Mouse (Mus musculus) lung, embryonic 16.5 days (tissue): ENCODE results near the gene Inpp5e. TPM values are rescaled to one million over a fixed set of nuclear protein-coding genes. Genes with fewer than 3 reads are reported as not detected.

Experiments
- ATAC-seq: fragments of 200-750 bp; cut with Nextera tagmentation; 2 replicates; pipeline ENCODE4 v1.8.0; 2017; ENCODE audit warnings: low read depth, mild to moderate bottlenecking, moderate library complexity
- H3K27ac ChIP-seq: fragments of 300-500 bp; sonication (generic); 2 replicates; pipeline ENCODE4 v1.5.1; 2014; ENCODE audit warnings: mild to moderate bottlenecking, control low read depth, low read length
- H3K27me3 ChIP-seq: fragments of 300-500 bp; sonication (generic); 2 replicates; pipeline ENCODE4 v1.6.1; 2014; ENCODE audit warnings: low read depth, low read length, mixed read lengths; ENCODE audit not compliant: control insufficient read depth, insufficient read depth
- H3K36me3 ChIP-seq: fragments of 300-500 bp; sonication (generic); 2 replicates; pipeline ENCODE4 v1.6.1; 2014; ENCODE audit warnings: low read length; ENCODE audit not compliant: control insufficient read depth, insufficient read depth
- H3K4me1 ChIP-seq: fragments of 300-500 bp; sonication (generic); replicated peaks from 2 replicates; pipeline ENCODE4 v1.6.1; 2014; ENCODE audit warnings: low read length, mixed read lengths; ENCODE audit not compliant: control insufficient read depth, insufficient read depth
- H3K4me2 ChIP-seq: fragments of 300-500 bp; sonication (generic); 2 replicates; pipeline ENCODE4 v1.6.1; 2014; ENCODE audit warnings: low read depth, low read length, control low read depth
- H3K4me3 ChIP-seq: fragments of 300-500 bp; sonication (generic); 2 replicates; pipeline ENCODE4 v1.5.1; 2014; ENCODE audit warnings: mild to moderate bottlenecking, low read length, control low read depth
- H3K9ac ChIP-seq: fragments of 300-500 bp; sonication (generic); 2 replicates; pipeline ENCODE4 v1.6.1; 2014; ENCODE audit warnings: low read length, control low read depth
- H3K9me3 ChIP-seq: fragments of 300-500 bp; sonication (generic); 2 replicates; pipeline ENCODE4 v1.6.1; 2016; ENCODE audit warnings: low read length; ENCODE audit not compliant: control insufficient read depth
- WGBS: fragments of 180-500 bp; shearing (Covaris S2); extraction: QIAGEN DNeasy Blood & Tissue Kit; methylation state at CpG from one replicate; pipeline ENCODE4 v1.1.7; 2014; 5-methylcytosine and 5-hydroxymethylcytosine counted together
- polyA plus RNA-seq: library from polyadenylated mRNA; unstranded; fragments of >200 nt; fragmentation: Nextera tagmentation; extraction: Ambion mirVana; gene quantifications from 2 replicates; pipeline ENCODE4 v1.2.1, GENCODE M21; 2015

Gene Inpp5e
- 18.7 and 22.1 TPM in 2 replicates for polyA plus RNA-seq

DNA sequence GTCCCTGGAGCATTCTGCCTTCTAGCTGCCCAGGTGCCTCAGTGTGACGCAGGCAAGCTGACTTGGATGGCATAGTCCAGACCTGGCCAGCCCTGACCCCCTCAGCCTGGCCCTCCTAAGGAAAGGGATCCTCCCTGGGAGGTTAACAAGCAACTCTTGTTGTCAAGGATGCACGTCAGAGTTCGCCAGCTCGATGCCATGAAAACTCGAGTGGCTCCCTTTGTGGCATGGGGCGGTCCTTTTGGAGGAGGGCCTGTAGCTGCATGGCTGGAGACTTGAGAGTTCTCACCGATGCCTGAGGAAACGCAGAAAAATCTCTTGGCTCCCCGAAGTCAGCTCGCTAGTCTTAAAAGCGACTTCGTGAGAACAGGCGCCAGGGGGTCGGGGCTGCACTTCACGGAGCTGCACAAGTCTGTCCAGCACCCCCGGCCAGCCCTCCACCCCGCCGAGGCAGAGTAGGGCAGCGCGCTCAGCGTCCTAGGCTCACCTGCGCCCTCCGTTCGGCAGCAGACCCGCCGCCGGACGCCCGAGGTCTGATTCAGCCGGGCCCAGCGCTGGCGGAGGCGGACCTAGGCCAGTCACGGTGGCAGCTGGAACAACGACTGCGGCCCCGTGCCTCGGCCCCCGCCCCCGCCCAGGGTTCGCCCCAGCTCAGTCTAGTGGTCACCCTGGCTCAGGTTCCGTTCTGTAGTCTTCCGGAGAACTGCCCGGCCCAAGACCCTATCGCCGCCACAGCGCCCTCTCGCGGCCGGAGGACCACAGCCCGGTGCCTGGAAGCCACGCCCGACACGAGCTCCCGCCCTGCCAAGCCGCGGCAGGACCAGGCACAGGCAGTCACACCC lies at the start of gene Inpp5e:
Inpp5e (minus strand) TSS at position 689 of the 842 bp plus-strand sequence.
- H3K4me3 ChIP-seq, result peak within 1 kb of the TSS; percentile 98
- H3K4me1 ChIP-seq, result peaks cover 26% of the 10 kb centered on the region
- under 1% methylated on average over 57 of the region's 57 CpGs for WGBS
- ATAC-seq, result peak; percentile 97
- no peaks in the 10 kb centered on the region for H3K27me3 ChIP-seq
- H3K36me3 ChIP-seq, result peaks cover 14% of the 10 kb centered on the region
- H3K9me3 ChIP-seq, result no peaks in the 10 kb centered on the region
- peak within 1 kb of the TSS; percentile 73 for H3K4me2 ChIP-seq
- H3K9ac ChIP-seq, result peak within 1 kb of the TSS; percentile 98
- H3K27ac ChIP-seq, result peak within 1 kb of the TSS; percentile 80

DNA sequence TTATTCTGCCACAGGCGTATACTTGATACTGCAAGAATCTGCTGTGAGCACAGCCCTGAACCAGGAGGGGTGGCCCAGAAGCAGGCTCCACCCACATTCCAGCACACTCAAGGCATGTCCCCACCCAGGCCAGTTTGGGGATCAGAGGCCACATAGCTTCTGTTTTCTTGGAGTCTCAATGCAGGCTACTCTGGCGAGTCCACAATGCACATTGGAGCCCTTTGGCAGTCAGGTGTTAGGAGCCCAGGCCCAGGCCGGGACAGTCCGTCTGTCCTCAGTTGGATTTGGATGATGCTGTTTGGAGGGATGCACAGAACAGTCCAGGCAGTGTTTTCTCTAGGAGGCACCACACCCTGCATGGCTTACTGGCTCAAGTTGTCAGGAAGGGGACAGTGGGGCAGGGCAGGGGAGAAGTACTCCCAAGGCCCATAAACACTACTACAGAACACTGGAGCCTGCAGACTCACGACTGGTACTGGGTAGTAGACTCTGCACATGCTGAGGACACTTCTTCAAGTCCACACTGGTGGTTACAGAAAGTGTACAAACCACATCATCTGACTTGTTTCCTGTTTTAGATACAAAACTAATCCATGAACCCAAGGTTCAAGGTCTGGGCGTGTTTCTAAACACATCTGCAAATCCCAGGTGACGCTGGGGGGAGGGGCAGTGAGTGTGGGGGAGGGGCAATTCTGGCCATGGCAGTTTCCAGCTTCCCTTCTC lies 49.6 kb upstream of the Inpp5e start:
- peaks cover 26% of the 10 kb centered on the region for H3K4me1 ChIP-seq
- WGBS, result 23% methylated on average over 7 of the region's 7 CpGs
- peak overlapping the region; percentile 75 for H3K27ac ChIP-seq
- ATAC-seq, result peak; percentile 86
- no peak overlapping the region for H3K4me3 ChIP-seq
- H3K27me3 ChIP-seq, result no peaks in the 10 kb centered on the region
- no peak overlapping the region for H3K9ac ChIP-seq
- H3K9me3 ChIP-seq, result no peaks in the 10 kb centered on the region
- H3K4me2 ChIP-seq, result no peak overlapping the region
- peaks cover 31% of the 10 kb centered on the region for H3K36me3 ChIP-seq

DNA sequence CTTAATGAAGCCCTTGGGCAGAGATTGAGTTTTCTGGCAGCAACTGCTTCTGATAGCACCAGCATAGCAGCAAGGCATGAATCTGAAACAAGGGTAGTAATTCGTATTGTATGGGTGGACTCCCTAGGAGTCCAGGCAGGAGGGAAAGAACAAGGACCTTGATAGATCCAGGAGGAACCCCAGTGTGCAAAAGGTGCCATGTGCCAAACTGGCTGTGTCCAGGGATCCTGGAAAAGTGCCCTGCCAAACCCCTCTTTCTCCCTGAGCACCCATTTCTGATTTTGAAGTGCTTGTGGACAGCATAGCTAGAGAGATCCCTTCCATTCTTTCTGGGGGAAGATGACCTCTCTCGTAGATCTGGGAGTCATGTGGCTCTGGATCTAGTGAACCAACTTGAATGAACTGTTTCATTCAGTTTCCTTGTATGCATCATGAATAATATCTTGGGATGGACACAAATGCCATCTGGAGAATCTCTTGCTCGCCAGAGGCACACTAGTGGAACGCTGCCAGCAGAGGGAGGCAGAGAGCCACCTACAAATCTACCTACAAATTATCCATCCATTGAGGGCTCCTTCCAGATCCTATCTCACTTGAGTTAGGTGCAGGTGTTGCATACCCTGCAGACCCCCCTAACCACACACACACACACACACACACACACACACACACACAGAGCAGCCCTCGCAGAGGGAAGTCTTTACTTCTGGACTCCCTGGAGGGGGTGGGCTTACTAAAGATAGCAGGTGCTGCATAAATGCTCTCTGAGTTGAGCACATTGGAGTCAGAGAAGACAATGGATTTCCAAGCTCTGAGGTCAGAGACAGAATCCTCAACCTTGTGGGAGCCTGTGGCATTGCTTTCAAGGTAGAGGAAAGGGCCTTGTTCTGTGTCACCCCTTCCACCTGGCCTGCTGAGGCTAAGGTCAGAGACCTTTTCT lies 40.4 kb upstream of the Inpp5e start:
- Histone ChIP-seq H3K4me1 (peaks cover 8% of the 10 kb centered on the region), H3K27me3 (no peaks in the 10 kb centered on the region), H3K9me3 (no peaks in the 10 kb centered on the region), H3K4me3 (no peak overlapping the region), H3K36me3 (no peaks in the 10 kb centered on the region), H3K27ac (no peak overlapping the region), H3K9ac (no peak overlapping the region), H3K4me2 (no peak overlapping the region)
- ATAC-seq, result no peak
- 21% methylated on average over 5 of the region's 5 CpGs for WGBS

DNA sequence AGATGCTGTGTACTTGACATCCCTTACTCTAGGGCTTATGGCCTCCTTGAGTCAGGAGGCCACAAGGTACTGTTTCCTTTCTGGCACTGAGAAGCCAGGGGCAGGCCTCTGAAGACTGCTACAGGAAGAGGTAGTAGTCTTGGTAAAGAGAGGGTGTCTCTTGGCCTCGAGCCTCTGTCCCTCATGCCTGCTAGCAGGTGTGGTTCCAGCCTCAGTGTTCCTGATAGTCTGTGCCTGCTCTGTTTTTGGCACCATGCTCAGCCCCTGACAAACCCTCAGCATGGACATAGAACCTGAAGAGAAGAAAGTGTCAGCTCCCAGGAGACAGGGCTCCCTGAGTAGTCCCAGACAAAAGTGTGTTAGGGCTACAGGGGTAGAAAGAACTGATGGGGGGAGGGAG lies 38.4 kb upstream of the Inpp5e start:
- ATAC-seq, result no peak
- 70% methylated on average over 1 of the region's 1 CpGs for WGBS

DNA sequence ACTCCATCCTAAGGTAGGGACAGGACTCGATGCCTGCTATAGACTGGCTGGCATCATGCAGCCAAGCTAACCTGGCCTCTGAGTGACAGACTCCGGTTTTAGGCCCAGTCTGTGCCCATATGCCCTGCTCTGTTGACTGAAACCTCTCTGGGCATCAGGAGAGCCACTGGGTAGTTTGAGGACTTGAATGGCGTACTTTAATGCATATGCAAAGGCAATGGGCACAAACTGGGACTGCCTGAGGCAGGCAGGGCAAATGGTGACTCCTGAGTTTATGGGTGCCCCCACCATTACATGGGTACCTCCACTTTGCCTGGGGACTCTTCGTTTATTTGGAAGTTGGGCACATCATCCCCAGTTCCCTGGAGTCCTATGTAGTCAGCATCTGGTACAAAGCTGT lies 37.7 kb upstream of the Inpp5e start:
- peak overlapping the region; percentile 56 for H3K4me3 ChIP-seq
- peak overlapping the region; percentile 83; the same call in 1 of the 2 replicates for H3K27ac ChIP-seq
- WGBS, result 68% methylated on average over 4 of the region's 4 CpGs
- H3K9me3 ChIP-seq, result no peaks in the 10 kb centered on the region
- no peaks in the 10 kb centered on the region for H3K36me3 ChIP-seq
- peak overlapping the region; percentile 77 for H3K4me2 ChIP-seq
- peak overlapping the region; percentile 68 for H3K9ac ChIP-seq
- H3K4me1 ChIP-seq, result peaks cover 17% of the 10 kb centered on the region
- no peaks in the 10 kb centered on the region for H3K27me3 ChIP-seq
- ATAC-seq, result no peak

More for the DNA sequence above, 38.4 kb upstream of the Inpp5e start:
- Histone ChIP-seq H3K4me1 (peaks cover 17% of the 10 kb centered on the region), H3K36me3 (no peaks in the 10 kb centered on the region), H3K4me2 (no peak overlapping the region), H3K27ac (no peak overlapping the region), H3K9ac (no peak overlapping the region), H3K9me3 (no peaks in the 10 kb centered on the region), H3K4me3 (no peak overlapping the region), H3K27me3 (no peaks in the 10 kb centered on the region)

DNA sequence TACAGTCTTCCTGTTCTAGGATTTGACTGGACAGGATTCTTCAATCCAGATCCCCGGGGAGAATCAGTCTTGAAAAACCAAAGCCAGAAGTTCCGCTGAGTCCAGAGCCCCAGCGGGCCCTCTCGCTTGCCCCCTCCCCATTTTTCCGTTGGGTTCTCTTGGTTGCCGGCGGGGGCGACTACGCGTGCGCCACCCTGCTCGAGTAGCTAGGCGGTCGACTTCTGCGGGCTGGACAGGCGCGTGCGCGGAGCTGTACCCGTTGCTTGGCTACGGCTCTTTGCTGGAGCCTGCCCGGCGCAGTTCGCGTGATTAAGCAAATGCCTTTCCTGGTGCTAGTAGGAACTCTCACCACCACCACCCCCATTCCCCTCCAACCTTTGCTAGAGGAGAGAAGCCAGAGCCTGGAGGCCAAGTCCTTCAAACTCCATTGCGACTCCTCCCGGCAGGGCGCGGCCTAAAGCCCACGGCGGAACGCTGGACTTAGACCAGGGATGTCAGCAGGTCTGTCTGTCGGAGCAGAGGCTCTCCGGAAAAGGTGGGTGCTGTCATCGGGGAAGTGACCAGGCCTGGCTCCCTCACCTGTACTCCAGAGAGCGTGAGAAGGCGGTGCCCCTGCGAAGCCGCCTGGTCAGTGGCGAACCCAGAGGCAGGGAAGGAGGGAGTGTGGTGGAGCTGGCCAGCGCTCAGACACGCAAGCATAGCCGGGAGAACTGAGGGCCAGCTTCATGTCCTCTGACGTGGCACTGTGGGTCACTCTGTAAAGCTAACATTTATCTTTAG lies 36.9 kb upstream of the Inpp5e start:
- ATAC-seq, result peak; percentile 90
- Histone ChIP-seq H3K36me3 (peaks cover 6% of the 10 kb centered on the region), H3K9ac (peak overlapping the region; percentile 68), H3K4me2 (peak overlapping the region; percentile 77), H3K9me3 (no peaks in the 10 kb centered on the region), H3K27ac (peak overlapping the region; percentile 83), H3K27me3 (no peaks in the 10 kb centered on the region), H3K4me3 (peak overlapping the region; percentile 56), H3K4me1 (peaks cover 17% of the 10 kb centered on the region)
- under 1% methylated on average over 44 of the region's 44 CpGs for WGBS

DNA sequence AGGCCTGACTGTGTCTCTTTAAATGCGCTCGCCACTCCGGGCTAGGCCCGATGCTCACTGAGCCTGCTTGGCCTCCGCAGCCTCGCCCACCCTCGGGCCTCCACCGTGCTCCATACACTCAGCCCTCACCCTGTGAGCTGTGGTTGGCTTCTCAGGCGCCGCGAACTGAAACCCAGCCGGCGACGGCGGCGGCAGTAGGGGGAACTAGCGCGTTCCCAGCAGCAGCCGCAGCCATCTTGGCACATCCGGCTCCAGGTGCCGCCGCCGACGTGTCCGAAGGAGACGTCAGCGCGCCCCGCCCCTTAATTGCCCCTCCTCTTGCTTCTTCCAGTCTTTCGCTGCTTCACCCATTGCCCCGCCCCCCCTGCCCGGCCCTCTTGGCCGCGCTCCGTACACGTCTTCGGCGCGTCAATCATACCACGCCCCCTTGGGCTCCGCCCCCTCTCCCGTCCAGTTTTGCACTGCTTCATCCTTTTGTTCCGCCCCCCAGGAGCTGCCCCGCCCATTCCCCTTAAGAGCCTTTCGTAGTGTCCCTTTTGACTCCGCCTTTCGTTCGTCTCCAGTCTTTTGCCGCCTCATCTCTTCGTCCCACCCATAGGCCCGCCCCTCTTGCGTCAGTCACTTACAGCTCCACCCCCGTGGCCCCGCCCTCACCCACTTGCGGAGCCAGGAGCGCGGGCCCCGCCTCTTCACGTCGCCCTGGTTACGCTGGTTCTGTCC lies 36.1 kb upstream of the Inpp5e start, which contains the start of gene Sec16a:
Sec16a (minus strand) TSS at position 271 of the 720 bp plus-strand sequence.
- peak within 1 kb of the TSS; percentile 89 for H3K4me3 ChIP-seq
- H3K27ac ChIP-seq, result peak within 1 kb of the TSS; percentile 89
- H3K36me3 ChIP-seq, result peaks cover 14% of the 10 kb centered on the region
- peak within 1 kb of the TSS; percentile 77 for H3K4me2 ChIP-seq
- H3K4me1 ChIP-seq, result peaks cover 17% of the 10 kb centered on the region
- no peaks in the 10 kb centered on the region for H3K27me3 ChIP-seq
- no peaks in the 10 kb centered on the region for H3K9me3 ChIP-seq
- H3K9ac ChIP-seq, result peak within 1 kb of the TSS; percentile 93
- WGBS, result under 1% methylated on average over 60 of the region's 61 CpGs
- peak; percentile 94 for ATAC-seq

DNA sequence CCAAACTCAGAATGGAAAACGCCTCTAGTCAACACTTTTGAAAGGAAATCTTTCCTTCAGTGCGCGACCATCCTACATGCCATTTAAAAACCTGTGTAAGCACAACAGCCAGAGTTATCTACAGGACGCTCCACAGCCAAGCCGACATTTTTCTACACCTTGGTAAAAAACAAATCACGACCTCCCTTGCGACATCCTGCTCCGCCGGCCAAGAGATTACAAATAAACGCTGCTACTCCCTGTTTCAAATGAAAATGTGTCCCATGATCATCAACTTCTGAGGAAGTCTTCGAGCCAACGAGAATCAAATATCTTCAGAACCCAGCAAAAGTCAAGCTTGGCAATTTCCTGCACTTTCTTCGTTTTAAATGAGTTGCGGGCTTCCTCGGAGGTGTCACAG lies 35.4 kb upstream of the Inpp5e start:
- Histone ChIP-seq H3K27ac (peak overlapping the region; percentile 89), H3K9me3 (no peaks in the 10 kb centered on the region), H3K4me2 (peak overlapping the region; percentile 59), H3K36me3 (peaks cover 21% of the 10 kb centered on the region), H3K4me1 (peaks cover 17% of the 10 kb centered on the region), H3K27me3 (no peaks in the 10 kb centered on the region), H3K4me3 (peak overlapping the region; percentile 89), H3K9ac (peak overlapping the region; percentile 93)
- WGBS, result under 1% methylated on average over 15 of the region's 15 CpGs
- no peak for ATAC-seq
